Mouse (Mus musculus): ENCODE measurements around the gene B3gnt9. TPM values are rescaled to one million over a fixed set of nuclear protein-coding genes. Genes with fewer than 3 reads are reported as not detected.

The B3gnt9 gene
- total and polyA plus RNA-seq, 3 experiments = 0.57 to 4.1 (median 0.66) TPM

DNA sequence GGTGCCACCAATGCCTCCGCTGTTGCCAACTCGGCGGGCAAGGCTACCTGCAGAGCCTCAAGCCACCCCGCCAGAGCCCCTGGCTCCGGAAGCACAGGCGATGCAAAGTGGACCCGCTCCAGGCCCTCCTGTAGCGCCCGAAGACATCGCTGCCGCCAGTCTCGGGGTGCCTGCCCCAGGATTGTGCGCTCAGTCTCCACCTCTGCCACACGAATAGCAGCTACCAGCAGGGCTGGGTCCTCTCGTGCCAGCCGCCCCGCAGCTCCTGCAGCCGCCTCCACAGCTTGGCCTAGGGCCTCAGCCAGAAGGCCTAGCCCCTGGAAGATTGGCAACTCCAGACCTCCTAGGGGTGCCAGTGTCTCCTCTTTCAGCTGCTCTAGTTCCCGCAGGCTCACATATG is 38.5 kb upstream of the B3gnt9 start:
- no peak overlapping the region for H3K4me2 ChIP-seq (ENCODE audit: insufficient read depth, low read depth, poor library complexity, severe bottlenecking)
- H3K27ac ChIP-seq (ENCODE audit: insufficient read depth, low read depth) = no peak overlapping the region
- in situ Hi-C loops (cut with MboI; ENCODE audit: low pct_ligation_motif_present, low pct_unique_long_range_greater_than_20kb, low sequenced_read_pairs) = loop anchor here (5.0 kb wide), 1 partner anchor 36 kb away; the partner anchor contains the start of gene B3gnt9
- no peak overlapping the region for H3K4me3 ChIP-seq (replicated peaks in 1 of 3; ENCODE audit: low read depth in 2 of 3, low read length in 2 of 3, poor library complexity in 1 of 3)
- peaks cover 9% of the 10 kb centered on the region for H3K79me2 ChIP-seq (replicated peaks; ENCODE audit: control insufficient read depth, extremely low read depth, insufficient read depth, poor library complexity, severe bottlenecking)
- no peak for DNase-seq (ENCODE audit: extremely low read depth)
- H3K27me3 ChIP-seq (replicated peaks) = no peaks in the 10 kb centered on the region
- TF ChIP-seq E2F4 (IDR thresholded peaks at IDR 0.05; ENCODE audit: insufficient replicate concordance, low read depth, low read length) (no peak), MAZ (IDR thresholded peaks at IDR 0.05; ENCODE audit: low read depth, low read length) (no peak), POLR2AphosphoS2 (IDR thresholded peaks at IDR 0.05; ENCODE audit: low read depth, low read length) (no peak), NELFE (IDR thresholded peaks at IDR 0.05; ENCODE audit: low read depth, low read length) (no peak), SMC3 (IDR thresholded peaks at IDR 0.05; ENCODE audit: low read depth, low read length) (no peak), ZKSCAN1 (IDR thresholded peaks at IDR 0.05; ENCODE audit: borderline replicate concordance, low read depth, low read length) (no peak), CHD1 (IDR thresholded peaks at IDR 0.05; ENCODE audit: low read depth, low read length) (no peak), TBP (conservative IDR thresholded peaks at IDR 0.05; ENCODE audit: low read depth, low read length) (no peak), HCFC1 (IDR thresholded peaks at IDR 0.05; ENCODE audit: low read depth, low read length) (no peak), MEF2A (IDR thresholded peaks at IDR 0.05; ENCODE audit: borderline replicate concordance, low read depth, low read length) (no peak), CHD2 (IDR thresholded peaks at IDR 0.05; ENCODE audit: low read length) (no peak), RAD21 (IDR thresholded peaks at IDR 0.05; ENCODE audit: low read depth, low read length) (no peak), EP300 (IDR thresholded peaks at IDR 0.05; ENCODE audit: low read length) (no peak), TCF12 (IDR thresholded peaks at IDR 0.05; ENCODE audit: low read depth, low read length) (no peak), JUN (IDR thresholded peaks at IDR 0.05; ENCODE audit: insufficient read depth, low read depth, low read length) (no peak)
- peaks cover 0 to 14% of the 10 kb centered on the region in 2 experiments for H3K36me3 ChIP-seq (replicated peaks in 1 of 2; ENCODE audit: control insufficient read depth in 1 of 2, insufficient read depth in 1 of 2, low read length in 1 of 2)
- no peaks in the 10 kb centered on the region for H3K9me3 ChIP-seq (replicated peaks; ENCODE audit: low read length)
- dilution Hi-C loops (cut with MboI; ENCODE audit: extremely low pct_ligation_motif_present, extremely low pct_unique_long_range_greater_than_20kb, low sequenced_read_pairs) = no loop called here
- H3K4me1 ChIP-seq (ENCODE audit: control insufficient read depth in 1 of 2, insufficient read depth in 2 of 2) = peaks cover 13 to 35% of the 10 kb centered on the region in 2 experiments
- H3K9ac ChIP-seq (ENCODE audit: insufficient read depth, low read depth) = no peak overlapping the region

DNA sequence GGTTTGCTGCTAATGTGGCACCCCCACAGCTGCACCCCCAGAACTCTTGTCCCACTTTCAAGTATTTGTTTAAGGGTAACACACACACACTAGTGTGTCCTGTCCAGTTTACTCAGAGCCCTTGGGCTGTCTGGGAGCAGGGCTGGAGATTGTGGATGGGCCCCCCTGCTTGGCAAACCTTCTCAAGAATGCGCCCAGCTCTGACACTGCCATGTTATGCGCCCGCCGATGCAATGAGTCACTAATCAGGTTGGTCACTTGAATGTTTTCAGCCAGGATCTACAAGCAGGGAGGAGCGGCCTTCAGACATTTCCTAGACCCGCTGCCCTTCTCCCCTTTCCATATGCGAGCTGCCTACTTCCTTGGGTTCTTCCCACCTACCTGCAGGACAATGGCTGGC is 37.5 kb upstream of the B3gnt9 start:
- Histone ChIP-seq H3K4me3 (replicated peaks in 1 of 3; ENCODE audit: low read depth in 2 of 3, low read length in 2 of 3, poor library complexity in 1 of 3) (no peak overlapping the region), H3K27me3 (replicated peaks) (no peaks in the 10 kb centered on the region), H3K36me3 (replicated peaks in 1 of 2; ENCODE audit: control insufficient read depth in 1 of 2, insufficient read depth in 1 of 2, low read length in 1 of 2) (peaks cover 0 to 13% of the 10 kb centered on the region in 2 experiments), H3K9me3 (replicated peaks; ENCODE audit: low read length) (no peaks in the 10 kb centered on the region), H3K4me2 (ENCODE audit: insufficient read depth, low read depth, poor library complexity, severe bottlenecking) (no peak overlapping the region), H3K4me1 (ENCODE audit: control insufficient read depth in 1 of 2, insufficient read depth in 2 of 2) (peaks cover 13 to 40% of the 10 kb centered on the region in 2 experiments), H3K27ac (ENCODE audit: insufficient read depth, low read depth) (no peak overlapping the region), H3K79me2 (replicated peaks; ENCODE audit: control insufficient read depth, extremely low read depth, insufficient read depth, poor library complexity, severe bottlenecking) (no peaks in the 10 kb centered on the region), H3K9ac (ENCODE audit: insufficient read depth, low read depth) (no peak overlapping the region)
- in situ Hi-C loops (cut with MboI; ENCODE audit: low pct_ligation_motif_present, low pct_unique_long_range_greater_than_20kb, low sequenced_read_pairs) = loop anchor here (5.0 kb wide), 1 partner anchor 35 kb away; the partner anchor contains the start of gene B3gnt9
- TF ChIP-seq MXI1 (IDR thresholded peaks at IDR 0.05; ENCODE audit: low read depth, low read length) = no peak
- no peak for TF ChIP-seq POLR2AphosphoS2 (IDR thresholded peaks at IDR 0.05; ENCODE audit: low read depth, low read length)
- no peak for TF ChIP-seq PAX5 (IDR thresholded peaks at IDR 0.05; ENCODE audit: low read length)
- TF ChIP-seq MAX (IDR thresholded peaks at IDR 0.05; ENCODE audit: low read length) = no peak
- TF ChIP-seq EP300 (IDR thresholded peaks at IDR 0.05; ENCODE audit: low read length) = no peak
- no peak for TF ChIP-seq ETS1 (conservative IDR thresholded peaks at IDR 0.05; ENCODE audit: low read depth, low read length)
- TF ChIP-seq MYC (IDR thresholded peaks at IDR 0.05; ENCODE audit: low read depth, low read length) = no peak
- no peak for TF ChIP-seq CHD2 (IDR thresholded peaks at IDR 0.05; ENCODE audit: low read length)
- no peak for TF ChIP-seq KAT2A (IDR thresholded peaks at IDR 0.05; ENCODE audit: insufficient replicate concordance, low read length)
- TF ChIP-seq RAD21 (IDR thresholded peaks at IDR 0.05; ENCODE audit: low read depth, low read length) = no peak
- no peak for TF ChIP-seq MEF2A (IDR thresholded peaks at IDR 0.05; ENCODE audit: borderline replicate concordance, low read depth, low read length)
- TF ChIP-seq NRF1 (IDR thresholded peaks at IDR 0.05; ENCODE audit: low read depth, low read length) = no peak
- TF ChIP-seq BHLHE40 (IDR thresholded peaks at IDR 0.05; ENCODE audit: low read depth, low read length) = no peak
- DNase-seq (ENCODE audit: extremely low read depth) = no peak
- dilution Hi-C loops (cut with MboI; ENCODE audit: extremely low pct_ligation_motif_present, extremely low pct_unique_long_range_greater_than_20kb, low sequenced_read_pairs) = no loop called here
